Mouse (Mus musculus): ENCODE data around the gene Lifr.
A peak's percentile ranks its signal among the peaks of the same experiment; 100 is the strongest.

Lifr gene

DNA sequence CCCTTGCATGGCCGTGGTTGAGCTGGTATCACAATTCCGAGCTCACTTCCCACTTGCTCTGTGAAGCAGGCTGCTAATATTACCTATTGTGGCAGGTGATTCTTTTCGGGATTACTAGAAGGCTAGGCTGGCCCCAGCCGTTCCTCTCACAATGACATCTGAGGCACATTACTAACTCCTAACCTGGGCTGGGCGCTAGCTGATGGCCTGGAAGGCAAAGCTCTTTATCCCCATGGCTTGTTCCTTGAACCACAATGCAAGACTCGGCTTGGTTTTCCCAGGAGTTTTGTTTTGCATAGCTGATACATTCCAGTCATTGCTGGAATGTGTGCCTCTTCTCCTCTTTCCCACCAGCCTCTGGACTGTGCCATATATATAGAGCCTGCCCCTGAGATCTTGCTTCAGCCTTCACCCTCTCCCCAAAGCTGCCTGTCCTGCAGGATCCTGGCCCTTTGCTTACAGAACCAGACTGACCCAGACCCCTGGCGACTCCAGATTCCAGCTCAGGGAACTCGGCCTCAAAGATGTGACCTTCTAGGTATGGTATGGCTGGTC is at the start of gene Lifr:
Gene Lifr (plus strand): TSS at position 404 of the 555 bp plus-strand sequence.
- no peak for DNase-seq (ENCODE audit: low spot score)

DNA sequence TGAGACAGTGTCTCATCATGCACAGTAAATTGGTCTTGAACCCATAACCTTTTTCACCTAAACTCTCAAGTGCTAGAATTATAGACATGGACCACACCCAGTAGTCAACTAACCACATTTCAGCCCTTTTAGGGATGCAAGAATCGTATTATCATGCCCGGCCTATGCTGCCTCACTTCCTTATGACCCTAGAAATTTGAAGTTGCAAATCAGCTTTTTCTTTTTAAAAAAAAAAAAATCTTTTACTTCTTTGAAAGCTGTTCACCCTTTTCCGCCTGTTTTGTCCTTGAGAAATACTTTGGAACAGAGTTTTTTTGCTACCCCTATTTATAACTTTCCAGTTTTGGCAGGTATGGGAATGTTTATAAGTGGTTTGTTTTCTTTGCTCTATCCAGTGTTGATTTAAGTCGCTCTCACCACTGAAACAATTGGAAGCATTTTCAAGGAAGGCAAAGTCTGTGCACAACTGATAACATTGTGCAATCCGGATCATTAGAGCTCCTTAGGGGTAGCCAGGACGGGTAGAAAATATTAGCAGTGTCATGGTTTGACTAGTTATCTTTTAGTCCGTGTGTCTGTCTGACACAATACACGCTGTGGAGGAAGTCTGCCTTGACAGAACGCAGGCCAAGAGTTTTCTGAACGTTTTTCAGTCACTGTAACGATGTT is 46.2 kb upstream of the Lifr start:
- DNase-seq (ENCODE audit: low spot score): peak; percentile 4

GRCm38 (mm10) chr15:7045056-7045455 is 45.4 kb upstream of the Lifr start:
- DNase-seq (ENCODE audit: low spot score): no peak

DNA sequence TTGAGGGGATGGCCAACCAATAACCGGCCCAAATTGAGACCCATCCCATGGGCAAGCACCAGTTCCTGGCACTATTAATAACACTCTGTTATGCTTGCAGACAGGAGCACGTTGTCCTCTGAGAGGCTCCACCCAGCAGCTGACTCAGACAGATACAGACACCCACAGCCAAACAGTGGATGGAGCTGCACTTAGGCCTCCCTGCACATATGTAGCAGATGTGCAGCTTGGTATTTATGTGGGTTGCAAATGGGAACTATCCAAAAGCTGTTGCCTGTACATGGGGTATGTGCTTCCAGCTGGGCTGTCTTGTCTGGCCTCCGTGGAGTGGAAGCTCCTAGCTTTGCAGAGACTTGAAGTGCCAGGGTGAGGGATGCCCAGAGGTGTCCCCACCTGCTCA is 42.5 kb upstream of the Lifr start:
- DNase-seq (ENCODE audit: low spot score): no peak

DNA sequence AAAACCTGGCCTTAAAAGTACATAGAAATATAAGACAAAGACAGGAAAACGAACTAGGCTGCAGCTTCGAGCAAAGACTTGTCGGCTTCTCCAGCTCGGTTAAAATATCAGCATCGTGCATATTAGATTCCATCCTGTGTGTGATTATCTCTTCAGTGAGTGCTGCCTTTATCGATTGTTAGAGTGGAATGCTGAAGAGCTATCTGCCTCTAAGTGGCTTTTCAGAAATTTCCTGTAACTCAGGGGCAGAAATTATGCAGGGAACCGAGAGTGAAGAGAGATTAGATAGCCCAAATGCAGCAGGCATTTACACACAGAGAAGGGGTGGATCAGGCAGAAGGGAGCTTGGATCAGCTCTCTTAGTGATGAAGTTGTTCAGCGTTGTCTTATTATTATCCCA is 41.5 kb upstream of the Lifr start:
- peak; percentile 2 for DNase-seq (ENCODE audit: low spot score)

DNA sequence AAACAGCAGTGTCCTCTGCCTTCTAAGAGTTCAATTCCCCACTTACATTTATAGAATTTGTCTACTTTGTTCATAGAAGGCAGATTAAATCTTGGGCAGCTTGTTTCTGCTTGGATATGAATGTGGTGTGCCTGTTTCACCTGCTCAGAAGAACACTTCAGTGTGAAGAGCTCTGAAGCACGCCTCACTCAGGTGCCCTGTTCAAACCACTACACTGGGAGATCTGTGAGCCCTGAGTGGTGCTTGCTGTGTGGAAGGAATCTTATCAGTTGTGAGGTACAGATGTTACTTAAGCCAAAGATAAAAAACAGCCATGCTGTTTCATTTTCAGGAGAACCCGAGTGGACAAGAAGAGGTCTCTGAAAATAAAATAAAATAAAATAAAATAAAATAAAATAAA is 38.7 kb upstream of the Lifr start:
- DNase-seq (ENCODE audit: low spot score): no peak

- no peak for DNase-seq (ENCODE audit: low spot score)
Measured at GRCm38 (mm10) chr15:7052117-7052516, 38.3 kb upstream of the Lifr start.

DNA sequence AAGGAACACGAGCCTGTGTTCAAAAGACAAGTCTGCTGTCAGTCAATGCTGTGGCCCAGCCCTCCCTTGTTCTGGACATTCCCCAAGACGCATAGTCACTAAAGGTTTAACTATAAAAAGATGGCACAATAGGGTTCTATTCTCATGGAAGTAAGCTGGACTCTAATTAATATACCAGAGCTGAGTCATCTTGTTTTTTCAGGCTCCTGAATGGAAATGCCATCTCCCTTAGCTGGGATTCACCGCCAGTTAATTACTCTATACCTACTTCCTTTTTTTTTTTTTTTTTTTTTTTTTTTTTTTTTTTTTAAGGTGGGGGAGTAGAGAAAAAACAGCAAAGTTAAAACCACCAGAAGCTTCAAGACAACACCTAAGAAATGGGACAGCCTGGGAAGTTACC is 33.6 kb upstream of the Lifr start:
- DNase-seq (ENCODE audit: low spot score): no peak

DNA sequence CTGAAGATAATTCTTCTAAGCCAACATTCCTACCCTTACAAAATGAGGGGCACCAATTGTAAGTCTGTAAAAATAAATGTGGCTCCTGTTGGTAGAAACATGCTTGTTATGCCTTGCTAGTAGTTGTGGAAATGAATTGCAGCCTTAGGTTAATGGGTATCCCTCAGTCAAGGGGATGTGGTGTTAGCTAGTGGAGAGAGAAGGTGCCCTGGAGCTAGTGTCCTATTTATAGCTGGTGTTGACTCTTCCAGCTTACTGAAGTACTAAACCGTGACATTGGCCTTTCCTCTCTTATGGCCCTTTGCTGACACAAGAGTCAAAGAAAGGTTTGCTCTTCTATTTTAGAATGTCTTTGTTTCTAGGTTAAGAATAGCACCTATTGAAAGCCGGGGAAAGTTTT is 29.9 kb upstream of the Lifr start:
- no peak for DNase-seq (ENCODE audit: low spot score)

- DNase-seq (ENCODE audit: low spot score): no peak
Measured at GRCm38 (mm10) chr15:7061995-7062697, 28.3 kb upstream of the Lifr start.

- no peak for DNase-seq (ENCODE audit: low spot score)
Measured at GRCm38 (mm10) chr15:7062698-7063009, 27.8 kb upstream of the Lifr start.

DNA sequence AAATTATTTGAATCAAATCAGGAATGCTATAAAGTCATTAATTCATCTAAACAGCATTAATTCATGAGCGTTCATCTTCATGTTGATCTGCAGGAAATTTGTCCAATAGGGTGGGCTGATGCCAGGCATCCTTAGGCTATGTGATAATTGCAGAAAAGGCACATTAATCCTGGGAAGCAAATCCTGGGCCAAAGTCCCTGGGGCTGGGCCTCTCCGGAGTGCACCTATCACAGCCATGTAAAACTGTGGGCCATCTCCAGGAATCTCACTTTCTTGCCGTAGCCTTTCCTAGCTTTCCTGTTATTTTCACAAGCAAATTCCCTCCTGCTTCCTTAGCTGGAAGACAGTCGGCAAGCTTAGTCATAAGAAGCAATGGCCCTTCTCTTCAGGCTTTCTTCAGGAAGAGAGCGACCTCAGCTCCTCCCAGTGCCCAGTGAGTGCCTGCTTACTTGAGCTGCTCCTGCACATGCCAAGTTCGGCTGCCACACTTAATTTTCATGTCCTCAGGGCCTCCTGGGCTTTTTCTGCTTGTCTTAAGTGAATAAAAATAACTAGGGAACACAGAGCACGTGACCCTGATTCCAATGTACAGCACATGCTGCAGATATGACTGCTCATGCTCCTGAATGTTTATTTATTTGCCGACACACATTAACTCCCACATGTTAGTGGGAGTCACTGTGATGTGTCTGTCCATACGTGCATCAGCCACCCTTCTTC is 26.7 kb upstream of the Lifr start:
- DNase-seq (ENCODE audit: low spot score): no peak

DNA sequence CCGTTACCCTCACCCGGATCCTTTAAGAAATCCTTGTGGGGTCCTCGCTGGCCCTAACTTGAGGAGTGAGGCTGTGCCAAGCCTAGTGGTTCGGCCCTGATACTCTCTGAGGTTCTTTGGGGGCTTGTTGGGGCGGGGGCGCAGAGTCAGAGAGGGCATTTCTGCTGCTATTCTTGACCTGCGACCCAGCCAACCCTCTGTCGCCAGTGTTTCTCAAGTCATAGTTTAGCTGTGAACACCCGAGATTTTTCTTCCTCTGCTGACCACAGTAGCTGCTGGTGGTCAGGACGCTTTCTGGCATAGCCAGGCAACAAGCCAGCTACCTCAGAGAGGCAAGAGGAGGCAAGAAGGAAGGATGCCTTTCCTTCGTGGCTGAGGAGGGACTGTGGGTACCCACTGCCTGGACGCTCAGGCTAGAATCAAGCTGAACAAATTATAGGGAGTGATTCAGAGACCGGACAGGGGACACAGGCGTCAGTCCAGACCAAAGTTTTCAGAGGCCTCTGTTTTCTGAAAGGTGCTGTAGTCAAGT is 25.4 kb upstream of the Lifr start:
- DNase-seq (ENCODE audit: low spot score): no peak

DNA sequence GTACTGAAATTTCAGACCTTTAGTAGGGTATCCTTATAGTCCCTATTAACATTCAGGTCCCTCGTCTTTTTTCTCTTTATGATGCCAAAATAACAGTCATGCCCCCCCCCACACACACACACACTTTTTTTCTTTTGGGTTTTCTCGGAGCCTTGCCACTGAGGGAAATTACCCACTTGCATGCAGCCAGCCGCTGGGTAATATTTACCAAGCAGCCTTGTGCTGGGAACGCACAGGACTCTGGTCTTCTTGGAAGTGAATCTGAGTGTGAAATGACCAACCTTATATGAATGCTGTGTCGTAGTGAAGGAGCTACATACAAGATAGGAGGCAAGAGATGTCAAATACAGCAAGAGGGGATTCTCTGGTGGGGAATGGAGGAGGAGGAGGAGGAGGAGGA is 24.8 kb upstream of the Lifr start:
- no peak for DNase-seq (ENCODE audit: low spot score)

- DNase-seq (ENCODE audit: low spot score): no peak
Measured at GRCm38 (mm10) chr15:7066752-7067151, 23.7 kb upstream of the Lifr start.

DNA sequence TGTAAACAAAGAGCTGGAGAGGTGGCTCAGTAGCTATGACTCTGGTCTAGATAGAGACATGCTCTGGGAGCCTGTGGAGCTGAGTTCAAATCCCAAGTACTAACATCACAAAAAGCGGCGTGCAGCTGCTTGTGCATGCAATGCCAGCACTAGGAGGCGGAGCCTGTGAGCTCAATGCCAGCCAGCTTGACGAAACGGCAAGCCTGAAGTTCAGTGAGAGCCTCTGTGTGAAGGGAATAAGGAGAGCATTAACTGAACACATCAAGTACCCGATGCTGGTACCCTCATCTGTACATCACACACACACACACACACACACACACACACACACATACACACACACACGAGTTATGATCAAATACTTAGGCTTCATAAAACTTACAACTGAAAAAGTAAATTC is 21.0 kb upstream of the Lifr start:
- no peak for DNase-seq (ENCODE audit: low spot score)

DNA sequence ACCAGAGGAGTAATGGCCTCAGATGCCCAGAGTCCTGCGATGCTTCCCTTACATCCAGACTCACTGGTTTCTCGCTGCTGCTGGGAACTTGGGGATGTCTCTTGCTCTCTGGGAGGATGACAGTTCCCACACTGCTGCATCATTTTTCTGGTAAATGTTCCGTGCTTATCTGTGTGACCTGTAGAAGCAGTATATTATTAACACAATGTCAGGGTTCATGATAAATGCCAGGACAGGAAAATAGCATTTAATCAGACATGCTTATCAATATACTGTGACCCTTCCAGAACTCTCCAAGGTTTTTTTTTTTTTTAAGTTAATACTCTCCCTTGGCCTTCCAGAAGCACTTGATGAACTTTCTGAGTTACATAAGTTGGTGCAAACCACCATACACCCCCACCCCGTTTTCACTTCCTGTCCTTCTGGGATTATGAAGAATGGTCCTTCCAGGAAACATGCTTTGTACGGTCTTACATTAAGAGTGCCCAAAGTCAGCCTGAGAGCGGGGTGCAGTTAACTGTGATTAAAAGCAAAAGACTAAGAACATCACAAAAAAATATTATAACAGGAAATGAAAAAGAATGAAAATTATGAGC is 20.1 kb upstream of the Lifr start:
- DNase-seq (ENCODE audit: low spot score): no peak

- no peak for DNase-seq (ENCODE audit: low spot score)
Measured at GRCm38 (mm10) chr15:7073269-7073668, 17.1 kb upstream of the Lifr start.

DNA sequence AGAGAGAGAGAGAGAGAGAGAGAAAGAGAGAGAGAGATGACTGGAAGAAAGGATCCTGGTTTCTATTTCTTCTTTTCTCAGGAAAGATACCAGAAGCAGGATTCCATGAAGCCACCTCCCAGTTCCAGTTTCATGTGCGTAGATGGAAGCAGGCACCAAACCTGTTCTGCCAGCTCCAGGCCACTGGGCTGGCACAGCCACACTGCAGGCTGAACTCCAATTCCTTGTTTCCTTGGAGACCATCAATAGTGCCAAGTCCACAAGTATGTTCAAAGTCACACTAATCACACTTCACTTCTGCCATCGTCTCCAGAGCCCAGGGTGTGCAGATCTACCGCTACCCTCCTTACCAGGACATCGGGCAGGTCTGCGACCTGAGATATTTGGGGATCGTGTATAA is 15.2 kb upstream of the Lifr start:
- no peak for DNase-seq (ENCODE audit: low spot score)

DNA sequence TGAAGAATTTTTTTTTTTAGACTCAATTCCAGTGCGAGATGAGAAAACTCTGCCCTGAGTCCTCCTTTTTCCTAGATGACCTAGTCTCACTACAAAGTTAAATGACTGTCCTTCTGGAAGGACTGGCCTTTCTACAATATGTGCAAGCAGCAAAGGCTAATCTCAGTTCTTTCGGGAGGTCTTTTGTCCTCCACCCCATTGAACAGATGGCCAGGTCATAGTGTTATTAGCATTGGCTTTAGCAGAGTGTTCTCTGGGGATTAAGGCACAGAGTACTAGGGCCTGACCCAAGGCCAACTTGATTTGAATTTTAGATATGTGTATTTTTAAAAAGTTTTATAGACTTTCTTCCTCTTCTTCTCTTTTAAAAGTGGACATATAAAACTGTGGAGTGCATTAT is 12.1 kb upstream of the Lifr start:
- no peak for DNase-seq (ENCODE audit: low spot score)

DNA sequence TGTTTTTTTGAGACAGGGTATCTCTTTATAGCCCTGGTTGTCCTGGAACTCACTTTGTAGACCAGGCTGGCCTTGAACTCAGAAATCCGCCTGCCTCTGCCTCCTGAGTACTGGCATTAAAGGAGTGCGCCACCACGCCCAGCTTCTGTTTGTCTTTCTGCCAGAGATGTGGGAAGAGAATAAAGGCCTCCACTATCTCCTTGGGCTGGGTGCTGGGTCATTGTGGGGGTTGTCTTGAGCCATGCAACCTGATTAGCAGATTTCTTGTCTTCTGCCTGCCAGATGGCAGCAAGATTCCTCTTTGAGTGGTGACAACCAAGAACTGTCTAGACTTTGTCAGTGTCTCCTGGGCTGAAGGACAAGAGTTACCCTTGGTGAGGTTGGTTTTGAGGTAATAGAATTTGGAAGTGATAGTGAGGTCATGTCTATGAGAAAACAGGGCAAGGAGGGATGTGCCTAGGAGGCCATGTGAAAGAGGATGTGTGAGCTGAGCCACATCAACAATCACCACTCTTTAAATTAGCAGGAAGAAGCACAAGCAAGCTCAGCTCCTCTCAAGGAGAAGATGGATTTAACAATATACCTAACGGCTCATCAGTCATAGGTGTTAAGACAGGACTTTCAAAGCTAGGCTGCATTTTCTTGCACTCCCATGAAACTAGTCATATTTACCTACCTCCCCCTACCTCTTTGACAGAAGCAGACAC is 10.6 kb upstream of the Lifr start:
- DNase-seq (ENCODE audit: low spot score): no peak

All from c-Kit-positive CD71-positive TER-119-positive erythroid progenitor cells, embryonic 14.5 days (primary cell).